Mouse (Mus musculus) lung, postnatal 0 days (tissue): ENCODE measurements around the gene Gm11983. TPM values are rescaled to one million over a fixed set of nuclear protein-coding genes. Genes with fewer than 3 reads are reported as not detected.
"Not testable (repeated sequence)": the region's sequence is repeated elsewhere in the genome, so short reads cannot be mapped to it uniquely, and the experiment has no call there.

ENCODE experiments used
- ATAC-seq: fragments of 200-750 bp; cut with Nextera tagmentation; 2 replicates; pipeline ENCODE4 v1.8.0; 2017; ENCODE audit warnings: moderate library complexity
- DNase-seq: peaks from one replicate; pipeline ENCODE4 v3.0.0-alpha.2; 2016; ENCODE audit warnings: low spot score
- H3K27ac ChIP-seq: fragments of 300-500 bp; sonication (generic); 2 replicates; pipeline ENCODE4 v1.5.1; 2014; ENCODE audit warnings: antibody characterized with exemption, mild to moderate bottlenecking, low read length, mixed read lengths
- H3K27me3 ChIP-seq: fragments of 300-500 bp; sonication (generic); replicated peaks from 2 replicates; pipeline ENCODE4 v1.6.1; 2014; ENCODE audit warnings: low read length, mixed read lengths; ENCODE audit not compliant: insufficient read depth
- H3K36me3 ChIP-seq: fragments of 300-500 bp; sonication (generic); 2 replicates; pipeline ENCODE4 v1.6.1; 2014; ENCODE audit warnings: low read length, mixed read lengths; ENCODE audit not compliant: insufficient read depth
- H3K4me1 ChIP-seq: fragments of 300-500 bp; sonication (generic); 2 replicates; pipeline ENCODE4 v1.6.1; 2014; ENCODE audit warnings: antibody characterized with exemption, low read depth, low read length, mixed read lengths; ENCODE audit not compliant: insufficient read depth
- H3K4me2 ChIP-seq: fragments of 300-500 bp; sonication (generic); replicated peaks from 2 replicates; pipeline ENCODE4 v1.6.1; 2014; ENCODE audit warnings: low read depth, mild to moderate bottlenecking, low read length, moderate library complexity, mixed read lengths
- H3K4me3 ChIP-seq: fragments of 300-500 bp; sonication (generic); 2 replicates; pipeline ENCODE4 v1.5.1; 2014; ENCODE audit warnings: low read depth, low read length
- H3K9ac ChIP-seq: fragments of 300-500 bp; sonication (generic); replicated peaks from 2 replicates; pipeline ENCODE4 v1.6.1; 2014; ENCODE audit warnings: low read depth, mild to moderate bottlenecking
- H3K9me3 ChIP-seq: fragments of 300-500 bp; sonication (generic); 2 replicates; pipeline ENCODE4 v1.6.1; 2016; ENCODE audit warnings: low read length, mixed read lengths
- CTCF ChIP-seq: IDR thresholded peaks from 2 replicates; pipeline ENCODE4 v1.5.1; 2016; ENCODE audit warnings: antibody characterized with exemption, mild to moderate bottlenecking
- EP300 ChIP-seq: IDR thresholded peaks from 2 replicates; pipeline ENCODE4 v1.6.1; 2016; ENCODE audit warnings: antibody characterized with exemption, mild to moderate bottlenecking, control low read depth
- WGBS: fragments of 180-500 bp; shearing (Covaris S2); extraction: QIAGEN DNeasy Blood & Tissue Kit; methylation state at CpG from one replicate; pipeline ENCODE4 v1.1.7; 2014; 5-methylcytosine and 5-hydroxymethylcytosine counted together
- polyA plus RNA-seq: library from polyadenylated mRNA; unstranded; fragments of >200 nt; fragmentation: Nextera tagmentation; extraction: Ambion mirVana; gene quantifications from 2 replicates; pipeline ENCODE4 v1.2.1, GENCODE M21; 2015

Gene Gm11983
- polyA plus RNA-seq, 1 experiment from 2014 or later, result not detected

DNA sequence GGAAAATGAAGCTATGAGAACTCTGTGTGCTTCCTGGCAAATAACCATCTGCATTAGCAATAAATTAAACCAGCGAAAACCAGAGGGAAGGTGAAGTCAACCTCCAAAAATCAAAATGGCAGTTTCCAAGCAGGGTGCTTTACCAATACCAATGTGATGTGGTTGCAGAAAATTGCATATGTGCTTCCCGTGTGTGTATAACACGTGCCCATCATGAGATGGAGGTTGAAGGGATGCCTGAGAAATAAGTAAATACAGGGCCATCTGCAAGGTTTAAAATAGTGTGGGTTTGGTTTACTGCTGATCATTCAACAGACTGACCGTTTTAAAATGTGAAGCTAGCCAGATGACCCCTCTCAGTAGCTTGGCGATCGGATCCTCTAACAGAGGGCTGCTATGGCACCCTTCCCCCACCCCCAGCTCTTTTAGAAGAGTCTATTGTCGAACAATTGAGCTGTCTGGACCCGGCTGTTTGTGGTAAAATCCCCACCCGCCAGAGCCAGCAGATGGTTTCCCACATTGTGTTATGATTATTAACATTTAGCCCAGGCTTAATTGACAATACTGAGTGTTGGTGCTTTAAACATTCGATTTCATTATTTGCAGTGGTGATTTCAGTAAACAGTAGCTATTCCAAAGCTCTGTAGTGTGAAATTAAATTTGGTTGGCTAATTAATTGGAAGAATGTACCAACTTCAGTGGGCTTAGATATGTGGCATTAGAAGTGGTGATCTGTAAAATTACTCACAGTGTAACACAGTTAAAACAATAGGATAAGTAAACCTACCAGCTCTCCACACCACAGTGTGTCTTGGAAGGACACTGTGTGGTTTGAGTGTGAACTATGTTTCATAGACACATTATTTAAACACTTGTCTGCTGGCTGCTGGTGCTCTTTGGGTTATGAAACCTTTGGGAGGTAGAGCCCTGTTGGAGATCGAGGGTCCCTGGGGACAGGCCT is 22.7 kb upstream of the Gm11983 start:
- whole genome bisulfite sequencing, result 39% methylated on average over 11 of the region's 11 CpGs
- Histone ChIP-seq H3K36me3 (no peaks in the 10 kb centered on the region), H3K27me3 (no peaks in the 10 kb centered on the region), H3K4me2 (no peak overlapping the region), H3K27ac (no peak overlapping the region), H3K4me1 (no peaks in the 10 kb centered on the region), H3K4me3 (no peak overlapping the region), H3K9me3 (no peaks in the 10 kb centered on the region), H3K9ac (no peak overlapping the region)
- ATAC-seq (no peak), DNase-seq (no peak)
- TF ChIP-seq EP300 (no peak), CTCF (no peak)

DNA sequence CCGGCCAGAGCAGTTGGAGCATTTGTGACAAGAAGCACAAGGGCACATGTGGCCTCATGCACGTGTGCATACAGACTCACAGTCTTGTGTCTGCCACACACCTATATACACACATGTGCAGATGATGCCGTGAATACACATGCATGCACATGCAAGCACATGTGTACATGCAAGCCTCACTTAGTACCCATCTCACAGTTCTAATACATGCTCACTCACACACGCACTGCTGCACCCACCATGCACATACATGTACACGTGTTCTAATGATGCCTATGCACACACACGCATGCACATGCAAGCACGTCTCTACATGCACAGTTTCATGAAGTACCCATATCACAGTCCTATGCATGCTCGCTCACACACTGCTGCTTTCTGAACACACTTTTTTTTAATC is 21.6 kb upstream of the Gm11983 start:
- H3K4me3 ChIP-seq, result no peak overlapping the region
- no peak for TF ChIP-seq CTCF
- no peak for TF ChIP-seq EP300

DNA sequence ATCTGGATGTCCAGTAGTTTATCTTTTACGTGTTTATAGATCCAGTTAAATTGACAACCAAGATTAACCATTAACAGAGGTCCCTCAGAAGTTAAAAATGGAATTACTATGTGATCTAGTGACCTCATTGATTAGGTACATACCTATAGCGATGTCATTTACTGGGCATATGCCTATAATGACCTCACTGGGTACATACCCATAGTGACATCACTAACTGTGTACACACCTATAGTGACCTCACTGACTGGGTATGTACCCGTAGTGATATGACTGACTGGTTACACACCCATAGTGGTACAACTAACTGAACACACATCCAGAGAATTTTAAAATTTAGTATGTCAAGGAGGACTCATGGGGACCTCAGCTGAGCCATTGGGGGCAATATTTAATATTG is 18.5 kb upstream of the Gm11983 start:
- Histone ChIP-seq H3K36me3 (no peaks in the 10 kb centered on the region), H3K9ac (no peak overlapping the region), H3K4me1 (no peaks in the 10 kb centered on the region), H3K27me3 (no peaks in the 10 kb centered on the region), H3K4me3 (no peak overlapping the region), H3K4me2 (no peak overlapping the region), H3K9me3 (no peaks in the 10 kb centered on the region), H3K27ac (no peak overlapping the region)
- DNase-seq, result no peak
- TF ChIP-seq CTCF, result no peak
- no peak for TF ChIP-seq EP300
- 68% methylated on average over 3 of the region's 3 CpGs for WGBS
- ATAC-seq, result no peak

More for the DNA sequence above, 21.6 kb upstream of the Gm11983 start:
- no peak for DNase-seq
- no peaks in the 10 kb centered on the region for H3K4me1 ChIP-seq
- H3K27me3 ChIP-seq, result no peaks in the 10 kb centered on the region
- H3K27ac ChIP-seq, result no peak overlapping the region
- WGBS, result 90% methylated on average over 8 of the region's 8 CpGs
- H3K9me3 ChIP-seq, result no peaks in the 10 kb centered on the region
- ATAC-seq, result no peak
- H3K4me2 ChIP-seq, result no peak overlapping the region
- no peaks in the 10 kb centered on the region for H3K36me3 ChIP-seq
- no peak overlapping the region for H3K9ac ChIP-seq

DNA sequence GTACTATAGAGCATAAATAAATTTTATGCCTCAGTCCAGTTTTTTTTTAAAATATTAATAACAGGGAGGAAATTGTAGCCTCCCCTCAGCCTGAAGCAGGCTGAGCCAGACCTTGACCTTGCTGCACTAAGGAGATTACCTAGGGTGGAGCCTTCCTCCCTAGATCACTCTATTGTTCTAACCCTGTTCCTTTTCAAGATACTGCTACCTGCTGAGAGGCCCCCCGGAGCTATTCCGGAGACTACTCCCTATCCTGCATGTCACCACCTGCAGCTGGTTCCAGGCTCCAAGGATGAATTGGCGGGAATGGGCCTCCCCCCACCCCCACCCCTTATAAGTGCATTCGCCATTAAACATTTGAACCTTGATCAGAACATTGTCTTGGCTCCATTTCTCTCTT is 15.9 kb upstream of the Gm11983 start:
- H3K27ac ChIP-seq, H3K4me3 ChIP-seq, H3K9me3 ChIP-seq, DNase-seq, H3K4me2 ChIP-seq, H3K36me3 ChIP-seq, H3K9ac ChIP-seq, H3K4me1 ChIP-seq, H3K27me3 ChIP-seq, ATAC-seq: not testable (repeated sequence)
- WGBS, result 78% methylated on average over 4 of the region's 4 CpGs

GRCm38 (mm10) chr11:6843831-6844230 is 6.4 kb upstream of the Gm11983 start:
- no peak overlapping the region for H3K4me2 ChIP-seq
- DNase-seq (no peak), ATAC-seq (no peak)
- H3K27ac ChIP-seq, result no peak overlapping the region
- no peak overlapping the region for H3K4me3 ChIP-seq
- H3K9me3 ChIP-seq, result no peaks in the 10 kb centered on the region
- H3K27me3 ChIP-seq, result no peaks in the 10 kb centered on the region
- TF ChIP-seq EP300 (no peak), CTCF (no peak)
- WGBS, result 85% methylated on average over 2 of the region's 2 CpGs
- no peaks in the 10 kb centered on the region for H3K36me3 ChIP-seq
- no peaks in the 10 kb centered on the region for H3K4me1 ChIP-seq
- H3K9ac ChIP-seq, result no peak overlapping the region

DNA sequence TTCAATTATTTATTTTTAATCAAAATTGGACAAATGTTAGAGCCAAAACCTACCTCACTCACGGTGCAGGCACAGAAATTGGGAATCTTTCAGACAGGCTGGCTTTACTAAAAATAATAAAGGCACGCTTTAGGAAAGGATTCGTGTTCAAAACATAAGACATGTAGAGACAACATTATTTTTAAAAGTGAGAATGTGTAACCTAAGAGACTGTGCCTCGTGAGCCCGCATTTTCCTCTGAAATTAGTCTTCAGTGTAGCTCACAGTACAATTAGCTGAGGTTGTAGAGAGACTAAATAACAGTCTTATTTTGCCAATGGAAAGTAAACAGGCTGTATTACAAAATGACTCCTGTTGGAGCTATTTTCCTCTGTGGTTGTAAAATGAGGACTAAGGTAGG is 4.7 kb upstream of the Gm11983 start:
- ATAC-seq (no peak), DNase-seq (no peak)

More for the DNA sequence above, 4.7 kb upstream of the Gm11983 start:
- H3K4me3 ChIP-seq, result no peak overlapping the region
- no peaks in the 10 kb centered on the region for H3K36me3 ChIP-seq
- 84% methylated on average over 5 of the region's 5 CpGs for WGBS
- no peaks in the 10 kb centered on the region for H3K27me3 ChIP-seq
- no peaks in the 10 kb centered on the region for H3K4me1 ChIP-seq
- H3K4me2 ChIP-seq, result no peak overlapping the region
- H3K27ac ChIP-seq, result no peak overlapping the region
- TF ChIP-seq CTCF, result no peak
- no peak for TF ChIP-seq EP300
- no peaks in the 10 kb centered on the region for H3K9me3 ChIP-seq
- no peak overlapping the region for H3K9ac ChIP-seq
